Mouse (Mus musculus) layer of hippocampus, postnatal 36 days (tissue): ENCODE measurements around the gene Olfr592. TPM values are rescaled to one million over a fixed set of nuclear protein-coding genes. Genes with fewer than 3 reads are reported as not detected.
"Not testable (repeated sequence)": the region's sequence is repeated elsewhere in the genome, so short reads cannot be mapped to it uniquely, and the experiment has no call there.

Experiments used
- DNase-seq, 2 experiments: peaks; one replicate each; pipeline ENCODE4 v3.0.0; 2022
- total RNA-seq, 2 experiments: library from RNA; stranded (reverse); gene quantifications; 2 replicates each; pipeline ENCODE4 v1.2.3; 2021

Olfr592 gene
- not detected for total RNA-seq

- DNase-seq, result not testable (repeated sequence)
These were observed at the start of gene Olfr592 for GRCm38 (mm10) chr7:103184503-103184902. Gene Olfr592, plus strand, starts transcription at chr7:103184803.

GRCm38 (mm10) chr7:103140579-103140978, 44.0 kb upstream of the Olfr592 start, which contains the start of gene Olfr588-ps1:
Gene Olfr588-ps1, plus strand, starts transcription at chr7:103140879.
- no peak for DNase-seq

- no peak for DNase-seq
These were observed 28.3 kb upstream of the Olfr592 start, which contains the start of gene Olfr589 for GRCm38 (mm10) chr7:103156256-103156655. Gene Olfr589, minus strand, starts transcription at chr7:103156356.

- DNase-seq, result no peak
These were observed 14.9 kb upstream of the Olfr592 start for GRCm38 (mm10) chr7:103169697-103170096.

GRCm38 (mm10) chr7:103178240-103178639, 6.4 kb upstream of the Olfr592 start, which contains the start of gene Olfr591:
Gene Olfr591, minus strand, starts transcription at chr7:103178340.
- DNase-seq, result no peak

- no peak for DNase-seq
These were observed 27.0 kb downstream of the Olfr592 start, which contains the start of gene Olfr593 for GRCm38 (mm10) chr7:103211562-103211961. Gene Olfr593, plus strand, starts transcription at chr7:103211862.

GRCm38 (mm10) chr7:103212050-103212449, 27.4 kb downstream of the Olfr592 start:
- not testable (repeated sequence) for DNase-seq

GRCm38 (mm10) chr7:103216696-103217095, 32.1 kb downstream of the Olfr592 start, which contains the start of gene Olfr594:
Gene Olfr594, plus strand, starts transcription at chr7:103216996.
- DNase-seq, result no peak

Other genes with a start within 250 kb of the Olfr592 start
- gene Olfr573-ps1, start 242.2 kb upstream of the Olfr592 start, total RNA-seq, result not detected
- gene Olfr574, start 236.3 kb upstream of the Olfr592 start, total RNA-seq, result not detected
- not detected for gene Olfr575, start 226.0 kb upstream of the Olfr592 start, total RNA-seq
- not detected for gene Olfr576, start 222.1 kb upstream of the Olfr592 start, total RNA-seq
- gene Olfr577, start 208.9 kb upstream of the Olfr592 start, total RNA-seq, result not detected
- gene Olfr578, start 195.5 kb upstream of the Olfr592 start, total RNA-seq, result not detected
- gene Olfr582, start 146.8 kb upstream of the Olfr592 start, total RNA-seq, result not detected
- not detected for gene Olfr583, start 133.5 kb upstream of the Olfr592 start, total RNA-seq
- not detected for gene Olfr584, start 102.9 kb upstream of the Olfr592 start, total RNA-seq
- not detected for gene Olfr585, start 87.1 kb upstream of the Olfr592 start, total RNA-seq
- not detected for gene Olfr586, start 59.2 kb upstream of the Olfr592 start, total RNA-seq
- gene Olfr588-ps1, start 43.9 kb upstream of the Olfr592 start, total RNA-seq, result not detected
- not detected for gene Olfr589, start 28.4 kb upstream of the Olfr592 start, total RNA-seq
- gene Olfr591, start 6.5 kb upstream of the Olfr592 start, total RNA-seq, result not detected
- gene Olfr593, start 27.1 kb downstream of the Olfr592 start, total RNA-seq, result not detected
- gene Olfr594, start 32.2 kb downstream of the Olfr592 start, total RNA-seq, result not detected
- gene Usp17ld, start 67.7 kb downstream of the Olfr592 start, total RNA-seq, result not detected
- not detected for gene Olfr596, start 120.8 kb downstream of the Olfr592 start, total RNA-seq
- gene Olfr597, start 131.5 kb downstream of the Olfr592 start, total RNA-seq, result not detected
- gene Olfr598, start 138.8 kb downstream of the Olfr592 start, total RNA-seq, result not detected
- gene Olfr599, start 151.1 kb downstream of the Olfr592 start, total RNA-seq, result not detected
- gene Olfr600, start 164.9 kb downstream of the Olfr592 start, total RNA-seq, result not detected
- not detected for gene Olfr601, start 177.9 kb downstream of the Olfr592 start, total RNA-seq
- gene Olfr603, start 201.4 kb downstream of the Olfr592 start, total RNA-seq, result not detected
- gene Usp17lc, start 230.3 kb downstream of the Olfr592 start, total RNA-seq, result not detected